Mouse (Mus musculus) lung, postnatal 36 days (tissue): Measurements from ENCODE around the gene Cox4i1.

ENCODE experiments used
- DNase-seq: peaks from one replicate; pipeline ENCODE4 v3.0.0; 2022; ENCODE audit warnings: mixed read lengths

Gene Cox4i1

GRCm38 (mm10) chr8:120667561-120668373 lies at the start of gene Cox4i1, which contains the start of gene Gm27021:
TSS of gene Cox4i1 (plus strand) at chr8:120668222.
TSS of gene Gm27021 (minus strand) at chr8:120668079.
- peak; percentile 93 for DNase-seq

- peak; percentile 62 for DNase-seq
Measured at GRCm38 (mm10) chr8:120619235-120620180, 48.5 kb upstream of the Cox4i1 start.

- no peak for DNase-seq
Measured at GRCm38 (mm10) chr8:120620441-120620840, 47.6 kb upstream of the Cox4i1 start.

- no peak for DNase-seq
Measured at GRCm38 (mm10) chr8:120622161-120622560, 45.9 kb upstream of the Cox4i1 start.

- no peak for DNase-seq
Measured at GRCm38 (mm10) chr8:120623608-120624007, 44.4 kb upstream of the Cox4i1 start.

GRCm38 (mm10) chr8:120626461-120626860 lies 41.6 kb upstream of the Cox4i1 start:
- DNase-seq, result no peak

- no peak for DNase-seq
Measured at GRCm38 (mm10) chr8:120627298-120627697, 40.7 kb upstream of the Cox4i1 start.

GRCm38 (mm10) chr8:120630031-120630430 lies 38.0 kb upstream of the Cox4i1 start:
- no peak for DNase-seq

- no peak for DNase-seq
Measured at GRCm38 (mm10) chr8:120630848-120631247, 37.2 kb upstream of the Cox4i1 start.

GRCm38 (mm10) chr8:120631441-120632375 lies 36.3 kb upstream of the Cox4i1 start:
- DNase-seq, result no peak

- DNase-seq, result no peak
Measured at GRCm38 (mm10) chr8:120632969-120633664, 34.9 kb upstream of the Cox4i1 start.

- no peak for DNase-seq
Measured at GRCm38 (mm10) chr8:120633665-120634271, 34.3 kb upstream of the Cox4i1 start.

- DNase-seq, result peak; percentile 68
Measured at GRCm38 (mm10) chr8:120634329-120634839, 33.6 kb upstream of the Cox4i1 start.

- DNase-seq, result no peak
Measured at GRCm38 (mm10) chr8:120641245-120641644, 26.8 kb upstream of the Cox4i1 start.

GRCm38 (mm10) chr8:120642031-120642662 lies 25.9 kb upstream of the Cox4i1 start:
- DNase-seq, result no peak

- peak; percentile 26 for DNase-seq
Measured at GRCm38 (mm10) chr8:120644663-120645062, 23.4 kb upstream of the Cox4i1 start.

GRCm38 (mm10) chr8:120647532-120647931 lies 20.5 kb upstream of the Cox4i1 start, which contains the start of gene 1190005I06Rik:
TSS of gene 1190005I06Rik (minus strand) at chr8:120647632.
- no peak for DNase-seq

- DNase-seq, result no peak
Measured at GRCm38 (mm10) chr8:120656322-120657052, 11.5 kb upstream of the Cox4i1 start.

GRCm38 (mm10) chr8:120657415-120657814 lies 10.6 kb upstream of the Cox4i1 start:
- no peak for DNase-seq

GRCm38 (mm10) chr8:120664566-120664965 lies 3.5 kb upstream of the Cox4i1 start:
- peak; percentile 26 for DNase-seq
